Mouse (Mus musculus): ENCODE results near the gene Bcl9l. TPM values are rescaled to one million over a fixed set of nuclear protein-coding genes. Genes with fewer than 3 reads are reported as not detected.

The Bcl9l gene
- polyA plus RNA-seq, 2 experiments, result 20.5 to 41.2 TPM

GRCm38 (mm10) chr9:44468800-44469199 is 13.8 kb upstream of the Bcl9l start:
- H3K4me1 ChIP-seq (ENCODE audit: control insufficient read depth, insufficient read depth, low read length), result no peaks in the 10 kb centered on the region
- H3K27ac ChIP-seq (replicated peaks; ENCODE audit: low read depth, low read length), result no peak overlapping the region
- DNase-seq (ENCODE audit: low spot score) (no peak), ATAC-seq (ENCODE audit: low FRiP score, low read depth) (no peak)
- no peak overlapping the region for H3K4me2 ChIP-seq (replicated peaks; ENCODE audit: low read depth, low read length, severe bottlenecking)
- no peaks in the 10 kb centered on the region for H3K27me3 ChIP-seq (ENCODE audit: control insufficient read depth, insufficient read depth, low read length)
- H3K36me3 ChIP-seq (ENCODE audit: control insufficient read depth, insufficient read depth, low read length), result no peaks in the 10 kb centered on the region
- H3K9me3 ChIP-seq (ENCODE audit: control insufficient read depth, low read length), result no peaks in the 10 kb centered on the region
- WGBS, result 42% methylated on average over 2 of the region's 2 CpGs
- no peak overlapping the region for H3K9ac ChIP-seq (ENCODE audit: low read depth, low read length, severe bottlenecking)
- TF ChIP-seq POLR2A (IDR thresholded peaks at IDR 0.05; ENCODE audit: borderline replicate concordance, extremely low read depth, insufficient read depth, insufficient read length), result no peak
- no peak overlapping the region for H3K4me3 ChIP-seq (replicated peaks; ENCODE audit: low read length)

- TF ChIP-seq POLR2A (IDR thresholded peaks at IDR 0.05; ENCODE audit: borderline replicate concordance, extremely low read depth, insufficient read depth, insufficient read length), result no peak
- DNase-seq (ENCODE audit: low spot score) (no peak), ATAC-seq (ENCODE audit: low FRiP score, low read depth) (no peak)
- 62% methylated on average over 3 of the region's 3 CpGs for WGBS
- H3K4me1 ChIP-seq (ENCODE audit: control insufficient read depth, insufficient read depth, low read length), result peaks cover 12% of the 10 kb centered on the region
- no peaks in the 10 kb centered on the region for H3K27me3 ChIP-seq (ENCODE audit: control insufficient read depth, insufficient read depth, low read length)
- H3K27ac ChIP-seq (replicated peaks; ENCODE audit: low read depth, low read length), result no peak overlapping the region
- no peaks in the 10 kb centered on the region for H3K9me3 ChIP-seq (ENCODE audit: control insufficient read depth, low read length)
- H3K9ac ChIP-seq (ENCODE audit: low read depth, low read length, severe bottlenecking), result no peak overlapping the region
- no peak overlapping the region for H3K4me3 ChIP-seq (replicated peaks; ENCODE audit: low read length)
- no peak overlapping the region for H3K4me2 ChIP-seq (replicated peaks; ENCODE audit: low read depth, low read length, severe bottlenecking)
- H3K36me3 ChIP-seq (ENCODE audit: control insufficient read depth, insufficient read depth, low read length), result no peaks in the 10 kb centered on the region
Observed at GRCm38 (mm10) chr9:44473184-44473583, 9.4 kb upstream of the Bcl9l start.

- Histone ChIP-seq H3K4me2 (replicated peaks; ENCODE audit: low read depth, low read length, severe bottlenecking) (no peak overlapping the region), H3K27me3 (ENCODE audit: control insufficient read depth, insufficient read depth, low read length) (no peaks in the 10 kb centered on the region), H3K4me3 (replicated peaks; ENCODE audit: low read length) (no peak overlapping the region), H3K36me3 (ENCODE audit: control insufficient read depth, insufficient read depth, low read length) (no peaks in the 10 kb centered on the region), H3K27ac (replicated peaks; ENCODE audit: low read depth, low read length) (no peak overlapping the region), H3K9ac (ENCODE audit: low read depth, low read length, severe bottlenecking) (no peak overlapping the region), H3K9me3 (ENCODE audit: control insufficient read depth, low read length) (no peaks in the 10 kb centered on the region), H3K4me1 (ENCODE audit: control insufficient read depth, insufficient read depth, low read length) (peaks cover 12% of the 10 kb centered on the region)
- DNase-seq (ENCODE audit: low spot score), result no peak
- ATAC-seq (ENCODE audit: low FRiP score, low read depth), result no peak
- WGBS, result 33% methylated on average over 1 of the region's 1 CpGs
- TF ChIP-seq POLR2A (IDR thresholded peaks at IDR 0.05; ENCODE audit: borderline replicate concordance, extremely low read depth, insufficient read depth, insufficient read length), result no peak
Observed at GRCm38 (mm10) chr9:44474327-44474726, 8.3 kb upstream of the Bcl9l start.

GRCm38 (mm10) chr9:44475936-44476335 is 6.7 kb upstream of the Bcl9l start:
- ATAC-seq (ENCODE audit: low FRiP score, low read depth) (no peak), DNase-seq (ENCODE audit: low spot score) (no peak)
- no peak overlapping the region for H3K4me2 ChIP-seq (replicated peaks; ENCODE audit: low read depth, low read length, severe bottlenecking)
- H3K4me3 ChIP-seq (replicated peaks; ENCODE audit: low read length), result no peak overlapping the region
- no peak overlapping the region for H3K9ac ChIP-seq (ENCODE audit: low read depth, low read length, severe bottlenecking)
- TF ChIP-seq POLR2A (IDR thresholded peaks at IDR 0.05; ENCODE audit: borderline replicate concordance, extremely low read depth, insufficient read depth, insufficient read length), result no peak
- peaks cover 15% of the 10 kb centered on the region for H3K4me1 ChIP-seq (ENCODE audit: control insufficient read depth, insufficient read depth, low read length)
- no peaks in the 10 kb centered on the region for H3K27me3 ChIP-seq (ENCODE audit: control insufficient read depth, insufficient read depth, low read length)
- no peaks in the 10 kb centered on the region for H3K36me3 ChIP-seq (ENCODE audit: control insufficient read depth, insufficient read depth, low read length)
- no peaks in the 10 kb centered on the region for H3K9me3 ChIP-seq (ENCODE audit: control insufficient read depth, low read length)
- no peak overlapping the region for H3K27ac ChIP-seq (replicated peaks; ENCODE audit: low read depth, low read length)
- 98% methylated on average over 3 of the region's 3 CpGs for WGBS

- H3K4me3 ChIP-seq (replicated peaks; ENCODE audit: low read length), result peak overlapping the region; percentile 78
- H3K9ac ChIP-seq (ENCODE audit: low read depth, low read length, severe bottlenecking), result peak overlapping the region; percentile 34; the same call in 1 of the 2 replicates
- peaks cover 18% of the 10 kb centered on the region for H3K4me1 ChIP-seq (ENCODE audit: control insufficient read depth, insufficient read depth, low read length)
- no peaks in the 10 kb centered on the region for H3K27me3 ChIP-seq (ENCODE audit: control insufficient read depth, insufficient read depth, low read length)
- no peaks in the 10 kb centered on the region for H3K36me3 ChIP-seq (ENCODE audit: control insufficient read depth, insufficient read depth, low read length)
- ATAC-seq (ENCODE audit: low FRiP score, low read depth) (no peak), DNase-seq (ENCODE audit: low spot score) (peak; percentile 88)
- 5% methylated on average over 24 of the region's 24 CpGs for WGBS
- no peak for TF ChIP-seq POLR2A (IDR thresholded peaks at IDR 0.05; ENCODE audit: borderline replicate concordance, extremely low read depth, insufficient read depth, insufficient read length)
- H3K9me3 ChIP-seq (ENCODE audit: control insufficient read depth, low read length), result no peaks in the 10 kb centered on the region
- peak overlapping the region; percentile 97 for H3K4me2 ChIP-seq (replicated peaks; ENCODE audit: low read depth, low read length, severe bottlenecking)
- peak overlapping the region; percentile 94 for H3K27ac ChIP-seq (replicated peaks; ENCODE audit: low read depth, low read length)
Observed at GRCm38 (mm10) chr9:44477339-44478228, 5.0 kb upstream of the Bcl9l start.
